Mouse (Mus musculus) kidney, adult 2 months (tissue): ENCODE results near the gene Slamf6.

Experiments
- CTCF ChIP-seq: fragments of 200-500 bp; conservative IDR thresholded peaks from 2 replicates; pipeline ENCODE4 v1.5.1; 2011; ENCODE audit warnings: low read depth, mild to moderate bottlenecking, control low read depth, low read length, moderate library complexity, mixed read lengths; ENCODE audit not compliant: insufficient read depth, insufficient read length
- POLR2A ChIP-seq: fragments of 200-500 bp; IDR thresholded peaks from one replicate; pipeline ENCODE4 v1.6.1; 2011; ENCODE audit warnings: low read depth, low read length, control low read depth

DNA sequence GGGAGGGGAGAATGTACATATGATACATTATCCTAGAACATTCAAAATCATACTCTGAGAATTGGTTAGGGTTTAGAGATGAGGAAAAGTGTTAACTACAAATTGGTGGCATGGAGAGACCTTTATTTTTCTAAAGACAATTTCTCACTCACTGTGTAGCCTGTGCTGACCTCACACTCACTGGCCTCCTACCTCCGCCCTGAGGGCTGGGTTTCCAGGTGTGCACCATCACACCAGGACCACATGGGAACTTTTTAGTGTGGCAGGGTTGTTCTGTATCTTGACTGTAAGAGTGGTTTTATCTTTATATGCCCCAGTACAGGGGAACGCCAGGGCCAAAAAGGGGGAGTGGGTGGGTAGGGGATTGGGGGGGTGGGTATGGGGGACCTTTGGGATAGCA is 60.6 kb downstream of the Slamf6 start:
- TF ChIP-seq CTCF (no peak), POLR2A (no peak)
